Mouse (Mus musculus): ENCODE results near the gene Kif22. TPM values are rescaled to one million over a fixed set of nuclear protein-coding genes. Genes with fewer than 3 reads are reported as not detected.

Gene Kif22
- polyA plus RNA-seq, 1 experiment from 2014 or later: 22.8 TPM

DNA sequence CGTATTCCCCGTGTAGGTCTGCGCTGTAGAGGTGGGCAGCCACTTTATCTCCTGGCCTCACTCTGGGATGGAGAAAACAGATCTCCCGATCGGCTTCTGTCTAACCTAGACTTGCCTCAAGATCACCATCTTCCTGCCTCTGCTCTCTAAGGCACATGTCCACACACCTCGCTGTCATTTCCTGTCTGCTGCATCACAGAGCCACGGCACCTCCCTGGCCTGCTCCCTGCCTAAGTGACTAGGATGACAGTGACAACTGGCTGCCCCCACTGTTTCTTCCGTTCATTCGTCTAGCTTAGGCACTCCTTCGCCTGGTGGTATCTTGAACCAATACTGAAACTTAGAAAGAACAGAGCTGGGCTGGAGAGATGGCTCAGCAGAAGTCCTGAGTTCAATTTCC is 42.7 kb downstream of the Kif22 start:
- H3K27me3 ChIP-seq: no peaks in the 10 kb centered on the region
- no peaks in the 10 kb centered on the region for H3K4me1 ChIP-seq (replicated peaks)
- H3K36me3 ChIP-seq: no peaks in the 10 kb centered on the region
- no peak overlapping the region for H3K4me3 ChIP-seq
- H3K9me3 ChIP-seq: no peaks in the 10 kb centered on the region
- 86% methylated on average over 10 of the region's 10 CpGs for WGBS
- H3K4me2 ChIP-seq: no peak overlapping the region
- ATAC-seq (ENCODE audit: low read depth): no peak
- no peak overlapping the region for H3K27ac ChIP-seq (replicated peaks)
- no peak overlapping the region for H3K9ac ChIP-seq

DNA sequence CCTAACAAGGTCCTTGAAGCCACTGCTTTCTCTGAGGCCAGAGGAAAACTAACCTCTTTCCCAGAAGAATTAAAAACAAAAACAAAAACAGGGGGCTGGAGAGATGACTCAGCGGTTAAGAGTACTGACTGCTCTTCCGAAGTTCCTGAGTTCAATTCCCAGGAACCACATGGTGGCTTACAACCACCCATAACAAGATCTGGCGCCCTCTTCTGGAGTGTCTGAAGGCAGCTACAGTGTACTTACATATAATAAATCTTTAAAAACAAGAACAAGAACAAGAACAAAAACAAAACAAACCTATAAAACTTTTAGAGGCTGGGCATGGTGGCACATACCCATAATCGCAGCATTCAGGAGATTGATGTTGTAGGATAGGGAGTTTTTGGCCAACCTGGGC is 45.8 kb downstream of the Kif22 start:
- Histone ChIP-seq H3K36me3 (no peaks in the 10 kb centered on the region), H3K4me3 (no peak overlapping the region), H3K9ac (no peak overlapping the region), H3K4me2 (no peak overlapping the region), H3K27ac (replicated peaks) (no peak overlapping the region), H3K4me1 (replicated peaks) (no peaks in the 10 kb centered on the region), H3K27me3 (no peaks in the 10 kb centered on the region), H3K9me3 (no peaks in the 10 kb centered on the region)
- ATAC-seq (ENCODE audit: low read depth): no peak
- 84% methylated on average over 4 of the region's 4 CpGs for WGBS

DNA sequence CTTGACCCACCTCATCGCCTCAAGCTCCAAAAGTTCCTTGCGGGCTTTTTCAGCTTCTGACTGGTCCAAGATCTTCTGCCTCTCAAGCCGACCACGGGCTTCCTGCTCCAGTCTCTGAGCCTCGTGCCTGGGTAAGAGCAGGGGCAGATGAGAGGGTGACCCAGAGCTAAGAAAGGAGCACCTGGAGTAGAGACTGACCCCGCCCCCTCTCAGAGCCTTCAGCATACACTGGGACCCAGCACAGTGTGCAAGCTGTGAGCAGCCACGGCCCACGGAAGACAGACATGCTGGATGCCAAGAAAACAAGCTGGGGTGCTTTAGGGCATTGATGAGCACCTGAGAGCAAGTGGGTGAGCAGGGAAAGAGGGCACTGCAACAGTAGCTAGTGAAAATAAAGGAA is 53.5 kb downstream of the Kif22 start:
- H3K36me3 ChIP-seq: no peaks in the 10 kb centered on the region
- no peaks in the 10 kb centered on the region for H3K27me3 ChIP-seq
- no peak overlapping the region for H3K9ac ChIP-seq
- WGBS: 70% methylated on average over 8 of the region's 8 CpGs
- no peak overlapping the region for H3K4me2 ChIP-seq
- H3K9me3 ChIP-seq: no peaks in the 10 kb centered on the region
- no peak overlapping the region for H3K4me3 ChIP-seq
- H3K4me1 ChIP-seq (replicated peaks): no peaks in the 10 kb centered on the region
- ATAC-seq (ENCODE audit: low read depth): no peak
- no peak overlapping the region for H3K27ac ChIP-seq (replicated peaks)

DNA sequence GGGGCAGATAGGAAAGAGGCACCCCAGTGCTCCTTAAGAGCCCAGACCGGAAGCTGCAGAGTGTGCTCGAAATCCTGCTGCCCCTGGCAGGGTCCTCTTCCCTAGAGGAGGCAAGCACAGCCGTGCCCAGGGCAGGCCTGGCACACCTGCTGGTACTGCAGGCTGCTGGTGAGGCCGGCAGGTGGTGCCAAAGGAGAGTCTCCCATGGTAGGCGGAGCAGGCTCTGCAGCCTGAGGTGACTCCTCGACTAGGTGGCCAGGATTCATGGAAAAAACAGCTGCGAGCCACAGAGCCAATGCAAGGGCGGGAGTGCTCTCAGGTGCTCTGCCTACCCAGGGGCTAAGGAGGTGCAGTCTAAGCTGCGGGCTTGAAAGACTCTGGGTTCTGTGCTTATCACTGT is 56.0 kb downstream of the Kif22 start:
- no peaks in the 10 kb centered on the region for H3K4me1 ChIP-seq (replicated peaks)
- H3K9me3 ChIP-seq: no peaks in the 10 kb centered on the region
- H3K27ac ChIP-seq (replicated peaks): no peak overlapping the region
- WGBS: 52% methylated on average over 9 of the region's 9 CpGs
- H3K36me3 ChIP-seq: peaks cover 3% of the 10 kb centered on the region; the same call in 1 of the 2 replicates
- no peaks in the 10 kb centered on the region for H3K27me3 ChIP-seq
- H3K4me2 ChIP-seq: no peak overlapping the region
- no peak for ATAC-seq (ENCODE audit: low read depth)
- H3K9ac ChIP-seq: no peak overlapping the region
- H3K4me3 ChIP-seq: no peak overlapping the region

DNA sequence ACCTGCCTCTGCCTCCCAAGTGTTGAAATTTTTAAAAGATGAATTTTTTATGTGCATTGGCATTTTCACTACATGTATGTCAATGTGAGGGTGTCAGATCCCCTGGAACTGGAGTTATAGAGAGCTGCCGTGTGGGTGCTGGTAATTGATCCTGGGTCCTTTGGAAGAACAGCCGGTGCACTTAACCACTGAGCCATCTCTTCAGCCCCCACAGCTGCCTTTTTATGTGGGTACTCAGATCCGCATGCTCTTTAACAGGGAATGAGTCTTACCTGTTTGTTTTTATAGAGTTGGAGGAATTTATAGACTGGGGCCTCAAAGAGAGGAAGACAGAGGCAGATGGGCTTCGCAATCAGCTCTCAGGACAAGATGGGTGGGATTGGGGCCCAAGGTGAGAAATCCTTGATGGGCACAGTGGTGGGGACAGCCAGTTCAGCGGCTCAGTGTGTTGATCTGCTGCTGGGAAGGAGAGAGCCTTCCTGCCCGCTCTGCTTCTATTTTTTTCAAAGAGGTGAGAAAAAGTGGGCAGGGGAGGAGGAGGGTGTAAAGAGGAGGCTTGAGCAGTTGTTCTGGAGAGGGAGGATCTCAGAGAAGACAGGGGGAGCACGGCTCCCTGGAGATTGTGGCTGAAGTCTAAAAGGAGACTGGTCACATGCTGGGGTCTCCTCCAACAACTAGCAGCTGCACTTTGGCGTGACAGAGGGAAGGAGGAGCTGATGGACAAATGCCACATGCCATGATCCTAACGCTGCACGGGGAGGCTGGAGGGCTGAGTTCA is 57.4 kb downstream of the Kif22 start:
- Histone ChIP-seq H3K9ac (no peak overlapping the region), H3K36me3 (peaks cover 16% of the 10 kb centered on the region), H3K4me2 (no peak overlapping the region), H3K4me3 (no peak overlapping the region), H3K27me3 (no peaks in the 10 kb centered on the region), H3K27ac (replicated peaks) (no peak overlapping the region), H3K4me1 (replicated peaks) (no peaks in the 10 kb centered on the region), H3K9me3 (no peaks in the 10 kb centered on the region)
- ATAC-seq (ENCODE audit: low read depth): no peak
- WGBS: 58% methylated on average over 10 of the region's 10 CpGs

DNA sequence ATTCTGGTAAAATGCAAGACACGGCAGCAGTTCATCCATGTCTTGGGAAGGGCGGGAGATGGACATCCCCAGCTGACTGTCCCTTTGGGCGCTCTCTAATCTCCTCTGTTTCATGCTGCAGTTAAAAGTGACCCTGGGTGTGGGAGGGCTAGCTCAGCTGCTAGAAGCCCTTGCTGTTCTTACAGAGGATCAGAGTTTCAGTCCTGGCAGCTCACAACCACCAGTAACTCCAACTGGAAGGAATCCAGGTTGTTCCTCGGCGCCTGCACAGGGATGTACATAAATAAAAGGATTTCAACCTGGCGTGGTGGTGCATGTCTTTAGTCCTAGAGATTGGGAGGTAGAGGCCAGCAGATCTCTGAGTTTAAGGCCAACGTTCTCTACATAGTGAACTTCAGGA is 59.2 kb downstream of the Kif22 start:
- peaks cover 3% of the 10 kb centered on the region; the same call in 1 of the 2 replicates for H3K4me1 ChIP-seq (replicated peaks)
- no peaks in the 10 kb centered on the region for H3K9me3 ChIP-seq
- no peak overlapping the region for H3K4me2 ChIP-seq
- no peaks in the 10 kb centered on the region for H3K27me3 ChIP-seq
- ATAC-seq (ENCODE audit: low read depth): no peak
- H3K36me3 ChIP-seq: peaks cover 34% of the 10 kb centered on the region
- no peak overlapping the region for H3K4me3 ChIP-seq
- H3K27ac ChIP-seq (replicated peaks): no peak overlapping the region
- WGBS: 83% methylated on average over 7 of the region's 7 CpGs
- no peak overlapping the region for H3K9ac ChIP-seq

DNA sequence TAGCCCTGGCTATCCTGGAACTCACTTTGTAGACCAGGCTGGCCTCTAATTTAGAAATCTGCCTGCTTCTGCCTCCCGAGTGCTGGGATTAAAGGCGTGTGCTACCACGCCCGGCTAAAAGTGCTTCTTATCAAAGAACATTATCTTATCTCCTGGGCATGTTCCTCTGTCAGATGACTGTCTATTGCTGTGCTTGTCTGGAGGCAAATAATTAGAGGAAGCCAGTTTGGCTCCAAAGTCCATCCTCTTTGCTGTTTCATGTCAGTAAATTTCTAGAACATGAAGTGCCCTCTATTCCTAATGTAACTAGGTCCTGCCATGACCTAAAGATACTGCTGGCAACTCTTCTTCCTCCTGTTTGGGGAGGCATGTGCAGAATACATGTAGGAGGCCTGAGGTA is 60.2 kb downstream of the Kif22 start:
- no peak overlapping the region for H3K4me2 ChIP-seq
- no peak overlapping the region for H3K9ac ChIP-seq
- 96% methylated on average over 4 of the region's 4 CpGs for WGBS
- H3K27ac ChIP-seq (replicated peaks): no peak overlapping the region
- H3K4me1 ChIP-seq (replicated peaks): peaks cover 13% of the 10 kb centered on the region
- H3K9me3 ChIP-seq: no peaks in the 10 kb centered on the region
- no peaks in the 10 kb centered on the region for H3K27me3 ChIP-seq
- peaks cover 37% of the 10 kb centered on the region for H3K36me3 ChIP-seq
- no peak overlapping the region for H3K4me3 ChIP-seq
- no peak for ATAC-seq (ENCODE audit: low read depth)

DNA sequence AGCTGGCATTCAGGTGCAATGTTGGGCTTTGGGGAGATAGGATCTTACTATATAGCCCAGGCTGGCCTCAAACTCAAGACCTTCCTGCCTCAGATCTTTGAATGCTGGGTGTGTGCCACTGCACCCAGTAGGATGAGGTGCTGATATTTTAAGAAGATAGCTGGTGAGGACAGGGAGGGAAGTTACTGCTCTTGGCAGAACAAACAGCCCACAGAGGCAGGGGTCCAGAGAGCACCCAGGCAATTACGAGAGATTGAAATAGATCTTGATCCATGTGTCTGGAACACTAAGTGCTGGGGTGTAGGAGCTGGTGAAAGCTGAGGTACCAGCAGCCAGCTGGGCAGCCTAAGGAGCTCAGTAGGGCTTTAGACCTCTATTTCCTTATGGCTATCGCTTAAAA is 60.7 kb downstream of the Kif22 start:
- Histone ChIP-seq H3K4me1 (replicated peaks) (peaks cover 16% of the 10 kb centered on the region), H3K27ac (replicated peaks) (no peak overlapping the region), H3K27me3 (no peaks in the 10 kb centered on the region), H3K4me3 (no peak overlapping the region), H3K4me2 (no peak overlapping the region), H3K9me3 (no peaks in the 10 kb centered on the region), H3K9ac (no peak overlapping the region), H3K36me3 (peaks cover 37% of the 10 kb centered on the region)
- ATAC-seq (ENCODE audit: low read depth): no peak
- WGBS: 95% methylated on average over 2 of the region's 2 CpGs

DNA sequence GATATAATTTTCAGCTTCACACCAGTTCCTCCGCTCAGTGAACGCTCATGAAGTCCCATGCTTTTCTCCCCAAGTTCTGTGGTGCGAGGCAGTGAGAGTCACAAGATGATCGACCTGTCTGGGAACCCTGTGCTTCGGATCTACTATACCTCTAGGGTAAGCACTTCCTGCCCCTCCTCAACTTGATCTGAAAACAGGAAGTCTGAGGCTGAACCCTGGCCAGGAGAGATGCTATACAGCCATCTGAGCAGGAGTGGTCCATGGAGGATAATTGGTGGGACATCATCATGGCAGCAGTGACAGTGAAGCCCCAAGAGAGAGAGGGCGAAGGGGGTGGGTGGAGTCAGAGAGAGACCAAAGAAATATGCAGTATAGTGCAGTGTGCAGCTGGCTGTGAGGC is 63.4 kb downstream of the Kif22 start:
- 95% methylated on average over 6 of the region's 6 CpGs for WGBS
- no peak overlapping the region for H3K27ac ChIP-seq (replicated peaks)
- H3K36me3 ChIP-seq: peaks cover 37% of the 10 kb centered on the region
- no peak overlapping the region for H3K4me2 ChIP-seq
- no peaks in the 10 kb centered on the region for H3K9me3 ChIP-seq
- peaks cover 20% of the 10 kb centered on the region for H3K4me1 ChIP-seq (replicated peaks)
- ATAC-seq (ENCODE audit: low read depth): no peak
- no peak overlapping the region for H3K4me3 ChIP-seq
- no peaks in the 10 kb centered on the region for H3K27me3 ChIP-seq
- H3K9ac ChIP-seq: no peak overlapping the region

Small RNA genes within 50 kb of the gene (microRNA-seq; reads per million reads assigned to microRNA genes)
- not detected for gene Gm44343

Other genes starting within 250 kb of the Kif22 start
- gene Ppp4c, start 250.0 kb downstream of the Kif22 start, polyA plus RNA-seq (2015; fragmentation: Nextera tagmentation; extraction: Ambion mirVana): 216 and 230 TPM in 2 replicates
- gene Fam57b, start 244.8 kb downstream of the Kif22 start, polyA plus RNA-seq (2015; fragmentation: Nextera tagmentation; extraction: Ambion mirVana): 36.8 and 40.6 TPM in 2 replicates
- gene 4930451I11Rik, start 210.8 kb downstream of the Kif22 start, polyA plus RNA-seq (2015; fragmentation: Nextera tagmentation; extraction: Ambion mirVana): not detected in 2 replicates
- gene Doc2a, start 195.1 kb downstream of the Kif22 start, polyA plus RNA-seq (2015; fragmentation: Nextera tagmentation; extraction: Ambion mirVana): 8.2 and 9.5 TPM in 2 replicates
- 19.0 and 19.9 TPM in 2 replicates for gene Hirip3, start 180.5 kb downstream of the Kif22 start, polyA plus RNA-seq (2015; fragmentation: Nextera tagmentation; extraction: Ambion mirVana)
- 74.3 and 79.1 TPM in 2 replicates for gene Ino80e, start 180.1 kb downstream of the Kif22 start, polyA plus RNA-seq (2015; fragmentation: Nextera tagmentation; extraction: Ambion mirVana)
- 48.7 and 50.5 TPM in 2 replicates for gene Taok2, start 157.8 kb downstream of the Kif22 start, polyA plus RNA-seq (2015; fragmentation: Nextera tagmentation; extraction: Ambion mirVana)
- gene Tmem219, start 119.6 kb downstream of the Kif22 start, polyA plus RNA-seq (2015; fragmentation: Nextera tagmentation; extraction: Ambion mirVana): 25.3 and 25.7 TPM in 2 replicates
- gene Kctd13, start 113.6 kb downstream of the Kif22 start, polyA plus RNA-seq (2015; fragmentation: Nextera tagmentation; extraction: Ambion mirVana): 94.3 and 99.3 TPM in 2 replicates
- gene Asphd1, start 92.9 kb downstream of the Kif22 start, polyA plus RNA-seq (2015; fragmentation: Nextera tagmentation; extraction: Ambion mirVana): 5.6 and 6.6 TPM in 2 replicates
- 34.7 and 35.1 TPM in 2 replicates for gene Sez6l2, start 91.9 kb downstream of the Kif22 start, polyA plus RNA-seq (2015; fragmentation: Nextera tagmentation; extraction: Ambion mirVana)
- gene Cdipt, start 66.6 kb downstream of the Kif22 start, polyA plus RNA-seq (2015; fragmentation: Nextera tagmentation; extraction: Ambion mirVana): 121 and 124 TPM in 2 replicates
- 1.2 and 1.4 TPM in 2 replicates for gene Cdiptos, start 66.4 kb downstream of the Kif22 start, polyA plus RNA-seq (2015; fragmentation: Nextera tagmentation; extraction: Ambion mirVana)
- gene Mvp, start 27.9 kb downstream of the Kif22 start, polyA plus RNA-seq (2015; fragmentation: Nextera tagmentation; extraction: Ambion mirVana): 6.6 and 7.2 TPM in 2 replicates
- gene Pagr1b, start 26.0 kb downstream of the Kif22 start, polyA plus RNA-seq (2015; fragmentation: Nextera tagmentation; extraction: Ambion mirVana): 0.50 and 0.61 TPM in 2 replicates
- gene Pagr1a, start 25.1 kb downstream of the Kif22 start, polyA plus RNA-seq (2015; fragmentation: Nextera tagmentation; extraction: Ambion mirVana): 49.5 and 50.4 TPM in 2 replicates
- 47.8 and 81.0 TPM in 2 replicates for gene Gm42742, start 21.4 kb downstream of the Kif22 start, polyA plus RNA-seq (2015; fragmentation: Nextera tagmentation; extraction: Ambion mirVana)
- 22.0 TPM in 2 replicates for gene Prrt2, start 21.3 kb downstream of the Kif22 start, polyA plus RNA-seq (2015; fragmentation: Nextera tagmentation; extraction: Ambion mirVana)
- 71.7 and 72.1 TPM in 2 replicates for gene Maz, start 15.4 kb downstream of the Kif22 start, polyA plus RNA-seq (2015; fragmentation: Nextera tagmentation; extraction: Ambion mirVana)
- gene Zg16, start 44.9 kb upstream of the Kif22 start, polyA plus RNA-seq (2015; fragmentation: Nextera tagmentation; extraction: Ambion mirVana): not detected in 2 replicates
- gene AI467606, start 48.9 kb upstream of the Kif22 start, polyA plus RNA-seq (2015; fragmentation: Nextera tagmentation; extraction: Ambion mirVana): 1.0 and 2.4 TPM in 2 replicates
- gene Qprt, start 79.8 kb upstream of the Kif22 start, polyA plus RNA-seq (2015; fragmentation: Nextera tagmentation; extraction: Ambion mirVana): 0.63 and 1.4 TPM in 2 replicates
- 0.08 and 0.10 TPM in 2 replicates for gene Spn, start 95.4 kb upstream of the Kif22 start, polyA plus RNA-seq (2015; fragmentation: Nextera tagmentation; extraction: Ambion mirVana)
- gene Cd2bp2, start 153.6 kb upstream of the Kif22 start, polyA plus RNA-seq (2015; fragmentation: Nextera tagmentation; extraction: Ambion mirVana): 78.7 and 80.0 TPM in 2 replicates
- 32.3 and 32.9 TPM in 2 replicates for gene Tbc1d10b, start 166.0 kb upstream of the Kif22 start, polyA plus RNA-seq (2015; fragmentation: Nextera tagmentation; extraction: Ambion mirVana)
- gene Mylpf, start 166.4 kb upstream of the Kif22 start, polyA plus RNA-seq (2015; fragmentation: Nextera tagmentation; extraction: Ambion mirVana): 27.7 and 63.1 TPM in 2 replicates
- gene Zfp553, start 190.6 kb upstream of the Kif22 start, polyA plus RNA-seq (2015; fragmentation: Nextera tagmentation; extraction: Ambion mirVana): 54.7 and 58.0 TPM in 2 replicates
- 16.2 and 23.7 TPM in 2 replicates for gene Sept1, start 190.7 kb upstream of the Kif22 start, polyA plus RNA-seq (2015; fragmentation: Nextera tagmentation; extraction: Ambion mirVana)
- 55.0 and 62.4 TPM in 2 replicates for gene Zfp771, start 201.8 kb upstream of the Kif22 start, polyA plus RNA-seq (2015; fragmentation: Nextera tagmentation; extraction: Ambion mirVana)
- gene Dctpp1, start 218.2 kb upstream of the Kif22 start, polyA plus RNA-seq (2015; fragmentation: Nextera tagmentation; extraction: Ambion mirVana): 102 and 110 TPM in 2 replicates
- 61.4 and 65.2 TPM in 2 replicates for gene Sephs2, start 231.6 kb upstream of the Kif22 start, polyA plus RNA-seq (2015; fragmentation: Nextera tagmentation; extraction: Ambion mirVana)